Mouse (Mus musculus) B cell, adult 2 months (primary cell): ENCODE measurements around the gene Kpna2.
A peak's percentile ranks its signal among the peaks of the same experiment; 100 is the strongest.
"Not testable (repeated sequence)": the region's sequence is repeated elsewhere in the genome, so short reads cannot be mapped to it uniquely, and the experiment has no call there.

ENCODE experiments used
- DNase-seq, 2 experiments: peaks; one replicate each; pipeline ENCODE4 v3.0.0; 2022

The Kpna2 gene

GRCm38 (mm10) chr11:106999151-106999948 lies at the start of gene Kpna2:
Gene Kpna2 (minus strand): TSS chr11:106999541.
- peak; percentile 88 for DNase-seq

GRCm38 (mm10) chr11:107046766-107047620 lies 47.7 kb upstream of the Kpna2 start:
- no peak for DNase-seq

- DNase-seq: no peak
Observed at GRCm38 (mm10) chr11:107045546-107045945, 46.2 kb upstream of the Kpna2 start.

GRCm38 (mm10) chr11:107044321-107044720 lies 45.0 kb upstream of the Kpna2 start:
- peak; percentile 79 to 81 for DNase-seq

- DNase-seq: no peak
Observed at GRCm38 (mm10) chr11:107043361-107043760, 44.0 kb upstream of the Kpna2 start.

GRCm38 (mm10) chr11:107041396-107041795 lies 42.1 kb upstream of the Kpna2 start:
- DNase-seq: no peak

- no peak for DNase-seq
Observed at GRCm38 (mm10) chr11:107039417-107039816, 40.1 kb upstream of the Kpna2 start.

- DNase-seq: no peak
Observed at GRCm38 (mm10) chr11:107034085-107034810, 34.9 kb upstream of the Kpna2 start.

GRCm38 (mm10) chr11:107031635-107032034 lies 32.3 kb upstream of the Kpna2 start:
- no peak for DNase-seq

GRCm38 (mm10) chr11:107029536-107029935 lies 30.2 kb upstream of the Kpna2 start:
- peak; percentile 43 to 52 for DNase-seq

- DNase-seq: no peak
Observed at GRCm38 (mm10) chr11:107028754-107029153, 29.4 kb upstream of the Kpna2 start.

GRCm38 (mm10) chr11:107028275-107028618 lies 28.9 kb upstream of the Kpna2 start:
- no peak for DNase-seq

- peak; percentile 85 to 91 for DNase-seq
Observed at GRCm38 (mm10) chr11:107027431-107028274, 28.3 kb upstream of the Kpna2 start.

GRCm38 (mm10) chr11:107026554-107027430 lies 27.5 kb upstream of the Kpna2 start:
- DNase-seq: peak; percentile 20 to 46

GRCm38 (mm10) chr11:107025411-107026321 lies 26.3 kb upstream of the Kpna2 start, which contains the start of gene 1810010H24Rik:
Gene 1810010H24Rik (plus strand): TSS chr11:107025681.
- DNase-seq: peak; percentile 50 to 55

GRCm38 (mm10) chr11:107024406-107024805 lies 25.1 kb upstream of the Kpna2 start:
- DNase-seq: no peak

GRCm38 (mm10) chr11:107022050-107022683 lies 22.8 kb upstream of the Kpna2 start:
- DNase-seq: no peak

GRCm38 (mm10) chr11:107019722-107020121 lies 20.4 kb upstream of the Kpna2 start:
- DNase-seq: not testable (repeated sequence)

GRCm38 (mm10) chr11:107019318-107019717 lies 20.0 kb upstream of the Kpna2 start:
- DNase-seq: no peak
